Mouse (Mus musculus) frontal cortex, postnatal 36 days (tissue): ENCODE measurements at regions not wholly inside any gene's neighbourhood (a gene's known extent, or its start where the extent isn't known, plus 50 kb on each side); places are given as distances from the start of the nearest gene placed in this dataset.
A peak's percentile ranks its signal among the peaks of the same experiment; 100 is the strongest.

Experiments
- DNase-seq, 2 experiments: peaks; one replicate each; pipeline ENCODE4 v3.0.0; 2022; ENCODE audit warnings: low spot score in 2 of 2

GRCm38 (mm10) chr3:50761766-50762165 is 318.4 kb upstream of the Slc7a11 start:
- no peak for DNase-seq

- no peak for DNase-seq
Measured at GRCm38 (mm10) chr3:50758106-50758505, 314.7 kb upstream of the Slc7a11 start.

- no peak for DNase-seq
Measured at GRCm38 (mm10) chr3:50737173-50737572, 293.8 kb upstream of the Slc7a11 start.

GRCm38 (mm10) chr3:50719035-50719434 is 275.6 kb upstream of the Slc7a11 start:
- DNase-seq, result no peak

- DNase-seq, result no peak
Measured at GRCm38 (mm10) chr3:50713463-50713862, 270.0 kb upstream of the Slc7a11 start.

- DNase-seq, result no peak
Measured at GRCm38 (mm10) chr3:50709415-50709989, 266.1 kb upstream of the Slc7a11 start.

GRCm38 (mm10) chr3:50706707-50707106 is 263.3 kb upstream of the Slc7a11 start:
- DNase-seq, result no peak

- DNase-seq, result no peak
Measured at GRCm38 (mm10) chr3:50694904-50695680, 251.7 kb upstream of the Slc7a11 start.

- DNase-seq, result peak; percentile 26 to 33
Measured at GRCm38 (mm10) chr3:50694497-50694896, 251.1 kb upstream of the Slc7a11 start.

- DNase-seq, result no peak
Measured at GRCm38 (mm10) chr3:50692306-50692705, 248.9 kb upstream of the Slc7a11 start.

- DNase-seq, result no peak
Measured at GRCm38 (mm10) chr3:50690750-50691149, 247.3 kb upstream of the Slc7a11 start.

GRCm38 (mm10) chr3:50689375-50689774 is 246.0 kb upstream of the Slc7a11 start:
- no peak for DNase-seq

- DNase-seq, result no peak
Measured at GRCm38 (mm10) chr3:50687755-50688154, 244.3 kb upstream of the Slc7a11 start.

GRCm38 (mm10) chr3:50678611-50678988 is 235.2 kb upstream of the Slc7a11 start:
- DNase-seq, result no peak

- DNase-seq, result no peak
Measured at GRCm38 (mm10) chr3:50677953-50678610, 234.7 kb upstream of the Slc7a11 start.

GRCm38 (mm10) chr3:50675769-50676168 is 232.4 kb upstream of the Slc7a11 start:
- no peak for DNase-seq

- DNase-seq, result no peak
Measured at GRCm38 (mm10) chr3:50674860-50675566, 231.6 kb upstream of the Slc7a11 start.

- peak in 1 of 2 experiments; percentile 30 for DNase-seq
Measured at GRCm38 (mm10) chr3:50665316-50665715, 221.9 kb upstream of the Slc7a11 start.

- no peak for DNase-seq
Measured at GRCm38 (mm10) chr3:50660966-50661365, 217.6 kb upstream of the Slc7a11 start.

GRCm38 (mm10) chr3:50660566-50660965 is 217.2 kb upstream of the Slc7a11 start:
- no peak for DNase-seq

- DNase-seq, result no peak
Measured at GRCm38 (mm10) chr3:50657890-50658289, 214.5 kb upstream of the Slc7a11 start.

GRCm38 (mm10) chr3:50654441-50654840 is 211.0 kb upstream of the Slc7a11 start:
- DNase-seq, result no peak
